Mouse (Mus musculus): ENCODE data around the gene Zfp296. TPM values are rescaled to one million over a fixed set of nuclear protein-coding genes. Genes with fewer than 3 reads are reported as not detected.
"Not testable (repeated sequence)": the region's sequence is repeated elsewhere in the genome, so short reads cannot be mapped to it uniquely, and the experiment has no call there.

Gene Zfp296
- polyA plus RNA-seq, 1 experiment from 2014 or later: 0.32 TPM

- no peak for ATAC-seq (ENCODE audit: insufficient number of reproducible peaks, low FRiP score)
- Histone ChIP-seq H3K27ac (ENCODE audit: poor library complexity, severe bottlenecking) (no peak overlapping the region), H3K9ac (no peak overlapping the region), H3K36me3 (peaks cover 62% of the 10 kb centered on the region), H3K4me2 (no peak overlapping the region), H3K4me1 (replicated peaks) (peaks cover 20% of the 10 kb centered on the region), H3K4me3 (no peak overlapping the region), H3K9me3 (replicated peaks) (no peaks in the 10 kb centered on the region), H3K27me3 (replicated peaks) (peaks cover 41% of the 10 kb centered on the region)
- WGBS: 84% methylated on average over 8 of the region's 8 CpGs
Observed at GRCm38 (mm10) chr7:19580634-19581033, 3.5 kb downstream of the Zfp296 start.

DNA sequence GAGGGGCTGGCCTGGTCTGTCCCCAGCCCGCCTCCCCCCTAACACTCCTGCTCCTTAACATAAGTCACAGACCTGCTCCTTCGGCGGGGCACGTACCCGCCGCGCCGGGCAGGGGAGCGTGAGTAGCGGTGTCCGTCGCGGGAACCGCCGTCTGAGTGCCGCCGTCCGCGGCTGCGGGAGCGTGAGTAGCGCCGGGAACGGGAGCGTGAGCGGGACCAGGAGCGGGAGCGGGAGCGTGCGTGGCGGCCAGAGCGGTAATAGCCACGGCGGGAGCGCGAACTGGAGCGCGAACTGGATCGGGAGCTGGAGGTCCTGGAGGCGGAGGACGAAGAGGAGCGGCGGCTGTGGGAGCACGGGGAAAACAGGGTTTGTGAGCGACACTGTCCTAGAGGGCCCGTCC, 9.2 kb downstream of the Zfp296 start:
- Histone ChIP-seq H3K4me3 (no peak overlapping the region), H3K4me1 (replicated peaks) (peaks cover 15% of the 10 kb centered on the region), H3K9ac (peak overlapping the region; percentile 20; the same call in 1 of the 2 replicates), H3K27ac (ENCODE audit: poor library complexity, severe bottlenecking) (no peak overlapping the region), H3K4me2 (peak overlapping the region; percentile 22; the same call in 1 of the 2 replicates), H3K27me3 (replicated peaks) (no peaks in the 10 kb centered on the region), H3K9me3 (replicated peaks) (no peaks in the 10 kb centered on the region), H3K36me3 (peaks cover 99% of the 10 kb centered on the region)
- ATAC-seq (ENCODE audit: insufficient number of reproducible peaks, low FRiP score): no peak
- 76% methylated on average over 46 of the region's 46 CpGs for WGBS

DNA sequence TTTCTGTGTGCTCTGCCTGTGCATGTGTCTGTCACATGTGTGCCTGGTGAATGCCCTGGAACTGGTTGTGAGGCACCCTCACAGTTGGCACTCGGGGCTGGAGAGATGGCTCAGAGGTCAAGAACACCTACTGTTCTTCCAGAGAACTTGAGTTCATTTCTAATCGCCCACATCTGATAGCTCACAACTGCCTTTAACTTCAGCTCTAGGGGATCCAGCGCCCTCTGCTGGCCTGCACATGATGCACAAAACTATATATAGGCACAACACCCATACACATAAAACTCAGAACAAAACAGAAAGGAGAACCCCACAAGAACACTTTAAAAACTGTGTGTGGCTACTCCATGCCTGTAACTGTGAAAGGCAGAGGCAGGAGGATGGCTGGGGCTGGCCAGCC, 12.1 kb downstream of the Zfp296 start:
- 58% methylated on average over 3 of the region's 3 CpGs for WGBS

GRCm38 (mm10) chr7:19589917-19590316, 12.8 kb downstream of the Zfp296 start:
- Histone ChIP-seq H3K4me2 (no peak overlapping the region), H3K27ac (ENCODE audit: poor library complexity, severe bottlenecking) (no peak overlapping the region), H3K4me3 (no peak overlapping the region), H3K9me3 (replicated peaks) (no peaks in the 10 kb centered on the region), H3K27me3 (replicated peaks) (no peaks in the 10 kb centered on the region), H3K9ac (peak overlapping the region; percentile 15; the same call in 1 of the 2 replicates), H3K4me1 (replicated peaks) (peaks cover 15% of the 10 kb centered on the region), H3K36me3 (peaks cover 98% of the 10 kb centered on the region)
- 67% methylated on average over 3 of the region's 3 CpGs for WGBS
- ATAC-seq (ENCODE audit: insufficient number of reproducible peaks, low FRiP score): no peak

More for the DNA sequence above, 12.1 kb downstream of the Zfp296 start:
- no peak overlapping the region for H3K27ac ChIP-seq (ENCODE audit: poor library complexity, severe bottlenecking)
- no peak overlapping the region for H3K4me2 ChIP-seq
- no peak for ATAC-seq (ENCODE audit: insufficient number of reproducible peaks, low FRiP score)
- H3K4me1 ChIP-seq (replicated peaks): peaks cover 15% of the 10 kb centered on the region
- no peak overlapping the region for H3K9ac ChIP-seq
- no peaks in the 10 kb centered on the region for H3K9me3 ChIP-seq (replicated peaks)
- no peaks in the 10 kb centered on the region for H3K27me3 ChIP-seq (replicated peaks)
- H3K36me3 ChIP-seq: peaks cover 99% of the 10 kb centered on the region
- H3K4me3 ChIP-seq: no peak overlapping the region

GRCm38 (mm10) chr7:19593061-19593730, 16.1 kb downstream of the Zfp296 start:
- 78% methylated on average over 10 of the region's 10 CpGs for WGBS
- no peaks in the 10 kb centered on the region for H3K9me3 ChIP-seq (replicated peaks)
- peaks cover 92% of the 10 kb centered on the region for H3K36me3 ChIP-seq
- ATAC-seq (ENCODE audit: insufficient number of reproducible peaks, low FRiP score): no peak
- no peak overlapping the region for H3K4me3 ChIP-seq
- H3K4me2 ChIP-seq: no peak overlapping the region
- H3K4me1 ChIP-seq (replicated peaks): no peaks in the 10 kb centered on the region
- H3K27me3 ChIP-seq (replicated peaks): no peaks in the 10 kb centered on the region
- H3K27ac ChIP-seq (ENCODE audit: poor library complexity, severe bottlenecking): no peak overlapping the region
- no peak overlapping the region for H3K9ac ChIP-seq

- no peaks in the 10 kb centered on the region for H3K27me3 ChIP-seq (replicated peaks)
- H3K4me2 ChIP-seq: no peak overlapping the region
- no peak for ATAC-seq (ENCODE audit: insufficient number of reproducible peaks, low FRiP score)
- WGBS: 72% methylated on average over 5 of the region's 5 CpGs
- H3K27ac ChIP-seq (ENCODE audit: poor library complexity, severe bottlenecking): no peak overlapping the region
- H3K9me3 ChIP-seq (replicated peaks): no peaks in the 10 kb centered on the region
- no peak overlapping the region for H3K4me3 ChIP-seq
- H3K4me1 ChIP-seq (replicated peaks): peaks cover 33% of the 10 kb centered on the region
- H3K9ac ChIP-seq: no peak overlapping the region
- peaks cover 65% of the 10 kb centered on the region for H3K36me3 ChIP-seq
Observed at GRCm38 (mm10) chr7:19600562-19600961, 23.5 kb downstream of the Zfp296 start.

DNA sequence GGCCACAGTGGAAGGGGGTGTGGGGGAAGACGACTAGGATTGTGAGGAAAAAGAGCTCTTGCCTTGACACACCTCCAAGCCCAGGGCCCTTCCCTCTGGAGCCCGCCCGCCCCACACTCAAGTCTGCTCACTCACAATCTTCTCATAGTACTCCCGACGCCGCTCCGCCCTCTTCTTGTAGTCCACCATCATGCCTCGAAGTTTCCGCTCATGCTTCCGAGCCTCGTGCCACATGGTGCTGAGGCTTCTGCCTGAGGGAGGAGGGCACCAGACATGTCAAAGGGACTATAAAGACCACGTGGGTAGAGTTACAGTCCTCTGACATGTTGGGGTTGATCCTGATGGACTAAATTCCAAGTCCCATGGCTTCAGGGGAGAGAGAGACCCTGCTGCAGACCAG, 26.0 kb downstream of the Zfp296 start:
- H3K36me3 ChIP-seq: peaks cover 47% of the 10 kb centered on the region
- no peak for ATAC-seq (ENCODE audit: insufficient number of reproducible peaks, low FRiP score)
- peaks cover 33% of the 10 kb centered on the region for H3K4me1 ChIP-seq (replicated peaks)
- H3K27me3 ChIP-seq (replicated peaks): no peaks in the 10 kb centered on the region
- peak overlapping the region; percentile 89 for H3K4me2 ChIP-seq
- H3K9ac ChIP-seq: peak overlapping the region; percentile 96
- whole genome bisulfite sequencing: 71% methylated on average over 12 of the region's 12 CpGs
- peak overlapping the region; percentile 94 for H3K4me3 ChIP-seq
- H3K27ac ChIP-seq (ENCODE audit: poor library complexity, severe bottlenecking): no peak overlapping the region
- no peaks in the 10 kb centered on the region for H3K9me3 ChIP-seq (replicated peaks)

DNA sequence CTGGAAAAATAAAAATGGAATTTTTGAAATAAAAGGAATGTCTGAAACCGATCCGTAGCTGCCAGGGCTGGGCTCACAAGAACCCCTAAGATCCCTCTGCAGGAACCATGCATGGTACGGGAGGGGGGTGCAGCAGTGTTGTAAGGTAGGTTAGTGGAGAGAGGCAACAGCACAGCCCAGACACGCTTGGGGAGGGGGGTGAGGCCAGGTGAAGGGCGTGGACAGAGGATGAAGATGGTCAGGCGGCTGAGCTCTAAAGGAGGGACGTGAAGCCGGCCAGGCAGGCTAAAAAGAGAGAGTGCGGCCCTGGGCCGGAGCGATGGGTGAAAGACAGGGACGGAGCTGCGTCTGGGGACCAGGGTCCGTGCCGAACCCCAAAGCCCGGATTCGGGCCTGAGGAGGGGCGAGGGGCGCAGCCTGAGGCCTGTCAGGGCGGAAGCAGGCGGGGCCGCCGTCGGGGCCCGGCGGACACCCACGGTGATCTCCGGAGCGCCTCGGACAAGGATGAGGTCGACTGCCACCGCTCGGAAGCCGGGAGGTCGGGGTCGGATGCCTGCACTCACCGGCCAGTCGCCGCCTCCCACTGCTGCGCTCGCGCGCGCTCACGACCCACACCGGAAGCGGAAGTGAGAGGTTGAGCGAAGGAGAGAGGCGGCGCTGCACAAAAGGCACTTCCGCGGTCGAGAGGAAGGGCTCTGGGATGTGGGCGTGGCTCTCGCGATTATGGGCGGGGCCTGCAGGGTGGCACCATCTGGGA, 26.9 kb downstream of the Zfp296 start, which contains the start of gene Clasrp:
Gene Clasrp (minus strand): TSS at position 638 of the 757 bp plus-strand sequence.
- Histone ChIP-seq H3K9me3 (replicated peaks) (no peaks in the 10 kb centered on the region), H3K27ac (ENCODE audit: poor library complexity, severe bottlenecking) (peak within 1 kb of the TSS; percentile 68), H3K4me3 (peak within 1 kb of the TSS; percentile 94), H3K4me2 (peak within 1 kb of the TSS; percentile 89), H3K4me1 (replicated peaks) (peaks cover 33% of the 10 kb centered on the region), H3K9ac (peak within 1 kb of the TSS; percentile 96), H3K27me3 (replicated peaks) (no peaks in the 10 kb centered on the region), H3K36me3 (peaks cover 37% of the 10 kb centered on the region)
- WGBS: 1% methylated on average over 57 of the region's 57 CpGs
- ATAC-seq (ENCODE audit: insufficient number of reproducible peaks, low FRiP score): peak; percentile 92

GRCm38 (mm10) chr7:19604606-19605214, 27.6 kb downstream of the Zfp296 start:
- Histone ChIP-seq H3K4me2 (peak overlapping the region; percentile 89), H3K4me1 (replicated peaks) (peaks cover 33% of the 10 kb centered on the region), H3K4me3 (peak overlapping the region; percentile 94), H3K36me3 (peaks cover 31% of the 10 kb centered on the region)
- not testable (repeated sequence) for H3K9ac ChIP-seq; H3K9me3 ChIP-seq (replicated peaks); H3K27me3 ChIP-seq (replicated peaks); H3K27ac ChIP-seq (ENCODE audit: poor library complexity, severe bottlenecking); ATAC-seq (ENCODE audit: insufficient number of reproducible peaks, low FRiP score)
- 58% methylated on average over 10 of the region's 10 CpGs for WGBS

DNA sequence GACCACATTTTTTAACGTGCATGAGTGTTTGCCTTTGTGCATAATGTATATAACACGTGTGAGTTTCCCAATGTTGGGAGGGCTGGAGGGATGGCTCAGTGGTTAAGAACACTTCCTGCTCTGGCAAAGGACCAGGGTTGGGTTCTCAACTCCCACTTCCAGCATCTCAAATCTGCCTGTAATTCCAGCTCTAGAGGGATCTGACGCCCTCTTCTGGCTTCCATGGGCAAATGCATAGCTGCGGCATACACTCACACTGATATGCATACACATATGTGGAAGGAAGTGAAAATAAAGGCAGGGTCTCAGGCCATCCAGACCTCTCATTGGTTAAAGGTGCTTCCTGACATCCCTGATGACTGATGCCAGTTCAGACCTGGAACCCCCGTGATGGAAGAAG, 30.2 kb downstream of the Zfp296 start:
- H3K27ac ChIP-seq (ENCODE audit: poor library complexity, severe bottlenecking): no peak overlapping the region
- no peaks in the 10 kb centered on the region for H3K9me3 ChIP-seq (replicated peaks)
- no peak overlapping the region for H3K9ac ChIP-seq
- 79% methylated on average over 5 of the region's 5 CpGs for WGBS
- H3K4me3 ChIP-seq: no peak overlapping the region
- H3K27me3 ChIP-seq (replicated peaks): no peaks in the 10 kb centered on the region
- ATAC-seq (ENCODE audit: insufficient number of reproducible peaks, low FRiP score): no peak
- H3K4me1 ChIP-seq (replicated peaks): peaks cover 15% of the 10 kb centered on the region
- peaks cover 10% of the 10 kb centered on the region for H3K36me3 ChIP-seq
- no peak overlapping the region for H3K4me2 ChIP-seq

- no peak for ATAC-seq (ENCODE audit: insufficient number of reproducible peaks, low FRiP score)
- H3K4me1 ChIP-seq (replicated peaks): no peaks in the 10 kb centered on the region
- H3K4me2 ChIP-seq: no peak overlapping the region
- 82% methylated on average over 12 of the region's 12 CpGs for WGBS
- H3K36me3 ChIP-seq: peaks cover 9% of the 10 kb centered on the region
- no peak overlapping the region for H3K27ac ChIP-seq (ENCODE audit: poor library complexity, severe bottlenecking)
- no peaks in the 10 kb centered on the region for H3K9me3 ChIP-seq (replicated peaks)
- H3K27me3 ChIP-seq (replicated peaks): no peaks in the 10 kb centered on the region
- H3K4me3 ChIP-seq: no peak overlapping the region
- no peak overlapping the region for H3K9ac ChIP-seq
Observed at GRCm38 (mm10) chr7:19609641-19610332, 32.7 kb downstream of the Zfp296 start.

Data from heart, embryonic 12.5 days (tissue).